Mouse (Mus musculus) megakaryocyte, adult 5-6 weeks (primary cell): ENCODE measurements around the gene Rps28. TPM values are rescaled to one million over a fixed set of nuclear protein-coding genes. Genes with fewer than 3 reads are reported as not detected.

Source experiments
- ATAC-seq: 2 replicates; pipeline ENCODE4 v1.8.0; 2016; ENCODE audit warnings: mild to moderate bottlenecking, inconsistent platforms; ENCODE audit not compliant: poor library complexity, severe bottlenecking
- total RNA-seq, 2 experiments: library from RNA; stranded (forward) in 1 of 2; stranded (reverse) in 1 of 2; fragments of 153-499, 151-499 nt in 1 of 2; fragments of 221-1000, 200-1000 nt in 1 of 2; gene quantifications; 2 replicates each; pipeline versions ENCODE4 v1.2.3 to v1.2.4; 2015 to 2017

The Rps28 gene
- total RNA-seq, 2 experiments from 2014 or later = 875 to 2,459 TPM

- no peak for ATAC-seq
Measured at GRCm38 (mm10) chr17:33775287-33775686, 49.1 kb downstream of the Rps28 start.

- ATAC-seq = no peak
Measured at GRCm38 (mm10) chr17:33774573-33775155, 49.7 kb downstream of the Rps28 start.

GRCm38 (mm10) chr17:33773871-33774572 is 50.3 kb downstream of the Rps28 start:
- ATAC-seq = no peak

GRCm38 (mm10) chr17:33773426-33773825 is 50.9 kb downstream of the Rps28 start:
- no peak for ATAC-seq

GRCm38 (mm10) chr17:33771617-33772016 is 52.7 kb downstream of the Rps28 start:
- ATAC-seq = no peak

Other genes starting within 250 kb of the Rps28 start
- 63.1 and 65.6 TPM in 2 replicates for gene Zfp414, start 195.5 kb downstream of the Rps28 start, total RNA-seq (2015)
- 29.2 and 29.4 TPM in 2 replicates for gene Zfp414, start 195.5 kb downstream of the Rps28 start, total RNA-seq (2017)
- 111 and 127 TPM in 2 replicates for gene Pram1, start 186.5 kb downstream of the Rps28 start, total RNA-seq (2015)
- 29.6 and 34.3 TPM in 2 replicates for gene Pram1, start 186.5 kb downstream of the Rps28 start, total RNA-seq (2017)
- 362 and 391 TPM in 2 replicates for gene Hnrnpm, start 137.7 kb downstream of the Rps28 start, total RNA-seq (2015)
- 264 and 265 TPM in 2 replicates for gene Hnrnpm, start 137.7 kb downstream of the Rps28 start, total RNA-seq (2017)
- 51.4 and 64.2 TPM in 2 replicates for gene March2, start 105.9 kb downstream of the Rps28 start, total RNA-seq (2015)
- gene March2, start 105.9 kb downstream of the Rps28 start, total RNA-seq (2017) = 42.7 and 46.6 TPM in 2 replicates
- 94.0 and 104 TPM in 2 replicates for gene Rab11b, start 64.0 kb downstream of the Rps28 start, total RNA-seq (2015)
- 26.7 and 41.1 TPM in 2 replicates for gene Rab11b, start 64.0 kb downstream of the Rps28 start, total RNA-seq (2017)
- 0.59 and 0.80 TPM in 2 replicates for gene Angptl4, start 42.7 kb downstream of the Rps28 start, total RNA-seq (2015)
- 0.33 and 0.73 TPM in 2 replicates for gene Angptl4, start 42.7 kb downstream of the Rps28 start, total RNA-seq (2017)
- 12.3 and 16.2 TPM in 2 replicates for gene Kank3, start 14.0 kb downstream of the Rps28 start, total RNA-seq (2015)
- 13.5 and 14.8 TPM in 2 replicates for gene Kank3, start 14.0 kb downstream of the Rps28 start, total RNA-seq (2017)
- gene Ndufa7, start within 50 bp of the Rps28 start, total RNA-seq (2015) = 150 and 160 TPM in 2 replicates
- 110 and 139 TPM in 2 replicates for gene Ndufa7, start within 50 bp of the Rps28 start, total RNA-seq (2017)
- gene Cd320, start 18.5 kb upstream of the Rps28 start, total RNA-seq (2015) = 2.5 and 4.0 TPM in 2 replicates
- gene Cd320, start 18.5 kb upstream of the Rps28 start, total RNA-seq (2017) = 0.85 and 1.5 TPM in 2 replicates
- not detected in 2 replicates for gene Gm7029, start 49.3 kb upstream of the Rps28 start, total RNA-seq (2015)
- gene Gm7029, start 49.3 kb upstream of the Rps28 start, total RNA-seq (2017) = not detected in 2 replicates
- gene Kifc1, start 66.1 kb upstream of the Rps28 start, total RNA-seq (2015) = 9.0 and 12.9 TPM in 2 replicates
- gene Kifc1, start 66.1 kb upstream of the Rps28 start, total RNA-seq (2017) = 40.1 and 41.3 TPM in 2 replicates
- 4.9 and 9.8 TPM in 2 replicates for gene Platr17, start 80.6 kb upstream of the Rps28 start, total RNA-seq (2015)
- gene Platr17, start 80.6 kb upstream of the Rps28 start, total RNA-seq (2017) = 2.6 and 5.9 TPM in 2 replicates
- gene Daxx, start 84.9 kb upstream of the Rps28 start, total RNA-seq (2015) = 42.1 and 49.7 TPM in 2 replicates
- 39.3 and 63.3 TPM in 2 replicates for gene Daxx, start 84.9 kb upstream of the Rps28 start, total RNA-seq (2017)
- gene Tapbp, start 91.3 kb upstream of the Rps28 start, total RNA-seq (2015) = 99.7 and 105 TPM in 2 replicates
- 88.9 and 93.3 TPM in 2 replicates for gene Tapbp, start 91.3 kb upstream of the Rps28 start, total RNA-seq (2017)
- 13.7 and 14.0 TPM in 2 replicates for gene Zbtb22, start 91.3 kb upstream of the Rps28 start, total RNA-seq (2015)
- gene Zbtb22, start 91.3 kb upstream of the Rps28 start, total RNA-seq (2017) = 22.0 and 25.8 TPM in 2 replicates
- gene Rgl2, start 105.0 kb upstream of the Rps28 start, total RNA-seq (2015) = 33.6 and 38.2 TPM in 2 replicates
- gene Rgl2, start 105.0 kb upstream of the Rps28 start, total RNA-seq (2017) = 51.8 and 58.3 TPM in 2 replicates
- 84.1 and 88.3 TPM in 2 replicates for gene Pfdn6, start 115.8 kb upstream of the Rps28 start, total RNA-seq (2015)
- gene Pfdn6, start 115.8 kb upstream of the Rps28 start, total RNA-seq (2017) = 148 and 161 TPM in 2 replicates
- 12.2 and 12.4 TPM in 2 replicates for gene Wdr46, start 116.1 kb upstream of the Rps28 start, total RNA-seq (2015)
- gene Wdr46, start 116.1 kb upstream of the Rps28 start, total RNA-seq (2017) = 21.6 and 23.7 TPM in 2 replicates
- gene B3galt4, start 126.9 kb upstream of the Rps28 start, total RNA-seq (2015) = 3.5 and 4.0 TPM in 2 replicates
- gene B3galt4, start 126.9 kb upstream of the Rps28 start, total RNA-seq (2017) = 4.9 and 5.7 TPM in 2 replicates
- 15.7 and 17.7 TPM in 2 replicates for gene Vps52, start 131.2 kb upstream of the Rps28 start, total RNA-seq (2015)
- 11.6 and 22.8 TPM in 2 replicates for gene Vps52, start 131.2 kb upstream of the Rps28 start, total RNA-seq (2017)
- 2,016 and 2,115 TPM in 2 replicates for gene Rps18, start 131.4 kb upstream of the Rps28 start, total RNA-seq (2015)
- 724 and 801 TPM in 2 replicates for gene Rps18, start 131.4 kb upstream of the Rps28 start, total RNA-seq (2017)
- 868 and 887 TPM in 2 replicates for gene H2-K1, start 175.8 kb upstream of the Rps28 start, total RNA-seq (2015)
- 668 and 686 TPM in 2 replicates for gene H2-K1, start 175.8 kb upstream of the Rps28 start, total RNA-seq (2017)
- gene Ring1, start 200.1 kb upstream of the Rps28 start, total RNA-seq (2015) = 5.3 and 6.7 TPM in 2 replicates
- 7.9 and 9.6 TPM in 2 replicates for gene Ring1, start 200.1 kb upstream of the Rps28 start, total RNA-seq (2017)
- 67.7 and 84.3 TPM in 2 replicates for gene H2-Ke6, start 203.5 kb upstream of the Rps28 start, total RNA-seq (2015)
- 34.6 and 35.5 TPM in 2 replicates for gene H2-Ke6, start 203.5 kb upstream of the Rps28 start, total RNA-seq (2017)
- 5.4 and 6.4 TPM in 2 replicates for gene Slc39a7, start 207.1 kb upstream of the Rps28 start, total RNA-seq (2015)
- gene Slc39a7, start 207.1 kb upstream of the Rps28 start, total RNA-seq (2017) = 72.5 and 83.1 TPM in 2 replicates
- 19.6 and 23.4 TPM in 2 replicates for gene Rxrb, start 207.2 kb upstream of the Rps28 start, total RNA-seq (2015)
- gene Rxrb, start 207.2 kb upstream of the Rps28 start, total RNA-seq (2017) = 23.7 and 27.2 TPM in 2 replicates
- gene Col11a2, start 214.9 kb upstream of the Rps28 start, total RNA-seq (2015) = 0.36 and 0.87 TPM in 2 replicates
- gene Col11a2, start 214.9 kb upstream of the Rps28 start, total RNA-seq (2017) = 1.2 and 1.5 TPM in 2 replicates